Mouse (Mus musculus): ENCODE results near the gene Slc22a23.

Slc22a23 gene

DNA sequence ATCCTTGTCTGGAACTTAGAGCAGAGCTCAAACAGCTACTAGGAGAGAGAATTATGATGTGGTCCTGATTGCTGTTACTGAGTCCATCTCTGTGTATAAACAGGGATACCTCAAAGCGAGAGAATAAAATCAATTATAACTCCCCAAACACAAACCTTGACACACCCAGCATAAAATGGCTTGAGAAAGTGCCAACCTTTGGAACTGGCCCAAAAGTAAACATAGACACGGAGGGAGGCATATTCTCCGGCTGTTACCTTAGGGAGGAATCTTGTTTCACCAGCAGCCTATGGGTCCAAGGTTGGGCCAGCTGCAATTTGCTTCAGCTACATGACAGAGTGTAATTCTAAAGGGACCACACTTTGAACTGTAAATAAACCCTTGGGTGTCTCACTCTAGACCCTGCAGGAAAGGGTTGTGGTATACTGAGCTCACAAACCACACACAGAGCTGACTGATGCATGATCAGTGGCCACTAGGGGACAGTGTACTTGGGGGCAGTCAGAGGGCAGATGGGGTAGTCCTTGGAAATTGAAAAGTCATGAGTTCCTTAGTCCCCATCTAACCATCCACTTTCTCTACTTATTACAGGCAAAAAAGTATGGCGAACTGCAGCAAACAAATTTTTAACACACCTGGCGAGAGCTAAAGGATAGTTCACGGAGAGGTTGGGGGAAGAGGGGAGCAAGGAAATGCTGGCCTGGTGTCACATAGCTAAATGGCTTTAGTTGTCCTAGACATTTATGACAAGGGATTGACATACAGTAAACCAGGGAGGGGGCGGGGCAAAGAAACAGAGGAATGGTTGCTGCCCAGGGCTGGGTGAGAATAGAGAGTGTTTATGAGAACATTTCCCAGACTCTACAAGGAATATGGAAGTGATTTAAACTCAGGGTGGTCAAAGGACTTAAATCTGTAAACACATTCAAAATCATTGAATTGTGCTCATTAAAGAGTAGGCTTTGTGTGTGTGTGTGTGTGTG is 45.3 kb downstream of the Slc22a23 start:
- DNase-seq, result peak; percentile 47

DNA sequence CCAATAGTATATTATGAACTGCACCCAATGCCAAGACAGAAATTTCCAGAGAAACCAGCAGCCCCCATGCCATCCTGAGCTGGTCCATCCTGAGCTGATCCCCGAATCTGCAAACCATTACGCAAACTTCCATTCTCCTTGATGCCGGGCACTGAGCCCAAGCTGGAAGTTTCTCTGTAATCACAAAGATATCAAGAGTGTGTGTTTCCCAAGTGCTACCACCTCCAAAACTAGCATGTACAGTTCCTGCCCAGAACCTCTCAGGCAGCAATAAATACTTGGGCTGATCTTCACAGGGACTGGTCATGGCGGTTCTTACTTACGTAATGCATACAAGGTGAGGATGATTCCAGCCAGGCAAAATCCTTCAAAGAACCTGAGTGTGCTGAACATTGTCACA is 46.3 kb downstream of the Slc22a23 start:
- DNase-seq, result no peak

DNA sequence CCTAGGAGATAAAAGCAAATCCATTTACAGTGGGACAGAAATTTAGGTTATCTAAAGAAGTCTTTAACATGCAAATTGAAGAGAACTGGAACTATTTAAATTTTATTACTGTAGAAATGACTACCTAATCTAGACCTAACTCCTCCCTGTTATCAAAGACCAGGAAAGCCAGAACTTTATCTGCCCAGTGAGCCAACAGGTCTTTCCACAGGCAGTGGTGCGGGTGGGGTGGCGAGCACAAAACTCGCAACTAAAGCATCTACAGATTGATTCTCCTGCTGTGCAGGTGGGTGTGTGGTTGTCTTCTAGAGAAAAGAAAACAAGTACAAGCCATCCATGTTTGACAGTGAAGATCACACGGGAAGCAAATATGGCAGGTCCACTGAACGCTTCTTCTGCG is 46.9 kb downstream of the Slc22a23 start:
- DNase-seq, result no peak

DNA sequence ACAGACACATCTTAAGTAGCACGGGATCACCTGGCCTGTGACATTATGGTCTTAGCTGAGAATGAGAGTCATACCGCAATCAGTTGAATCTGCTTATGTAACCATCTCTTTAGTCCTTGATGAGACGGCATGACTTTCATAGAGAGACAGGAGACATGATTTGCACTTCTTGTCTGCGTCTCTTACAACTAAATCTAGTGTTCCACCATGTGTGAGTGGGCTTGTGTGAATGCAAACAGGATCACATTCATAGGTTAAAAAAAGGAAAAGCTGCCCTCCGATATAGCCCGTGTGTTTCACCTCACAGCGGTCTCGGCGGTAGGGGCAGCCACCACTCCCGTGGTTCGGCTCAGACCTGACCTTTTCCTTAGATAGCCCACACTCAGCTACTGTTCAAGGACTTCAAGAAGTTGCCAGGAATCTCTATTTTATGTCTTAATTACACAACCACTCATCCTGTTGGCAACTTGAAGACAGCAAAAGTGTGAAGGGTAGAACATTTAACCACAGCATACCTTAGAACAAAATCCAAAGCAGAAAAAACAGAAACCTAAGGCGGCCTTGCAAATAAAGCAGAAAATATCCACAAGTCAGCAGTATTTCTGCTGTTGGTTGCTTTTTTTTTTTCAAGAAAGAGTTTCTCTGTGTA is 49.1 kb downstream of the Slc22a23 start:
- peak; percentile 61 for DNase-seq

DNA sequence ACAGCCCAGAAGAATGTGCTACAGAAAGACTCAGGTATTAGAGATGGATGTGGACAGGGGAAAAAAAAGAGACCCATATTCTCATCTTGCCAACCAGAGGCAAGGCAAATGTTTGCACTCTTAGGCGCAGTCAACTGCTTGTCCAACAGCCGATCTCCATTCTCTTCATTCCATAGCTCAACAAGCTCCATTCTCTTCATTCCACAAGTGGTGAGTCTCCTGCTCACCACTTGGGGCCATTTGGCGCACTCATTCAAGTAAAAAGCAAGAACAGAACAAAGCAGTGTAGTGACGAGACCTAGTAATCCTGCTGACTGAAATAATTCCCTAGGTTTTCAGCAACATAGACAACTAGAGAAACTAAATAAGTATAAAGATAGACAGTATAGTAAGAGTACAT is 50.8 kb downstream of the Slc22a23 start:
- DNase-seq, result no peak

DNA sequence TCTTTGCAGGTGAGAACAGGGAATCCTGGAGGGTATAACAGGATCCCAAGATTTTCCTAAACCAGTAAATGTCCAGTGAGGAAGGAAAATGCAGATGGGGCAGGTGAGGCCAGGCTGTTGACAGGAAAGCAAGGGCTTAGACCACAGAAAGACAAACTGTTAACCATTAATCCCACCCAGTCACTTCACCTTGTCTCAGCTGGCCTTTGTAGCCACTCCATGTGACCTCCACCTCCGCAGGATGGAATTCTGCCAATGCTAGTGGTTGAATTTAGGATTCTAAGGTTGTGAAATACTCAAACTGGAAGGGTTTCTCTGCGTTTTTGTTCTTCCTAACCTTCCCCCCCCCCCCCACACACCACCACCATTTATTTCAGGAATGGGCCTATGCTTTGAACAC is 52.9 kb downstream of the Slc22a23 start:
- DNase-seq, result peak; percentile 91

DNA sequence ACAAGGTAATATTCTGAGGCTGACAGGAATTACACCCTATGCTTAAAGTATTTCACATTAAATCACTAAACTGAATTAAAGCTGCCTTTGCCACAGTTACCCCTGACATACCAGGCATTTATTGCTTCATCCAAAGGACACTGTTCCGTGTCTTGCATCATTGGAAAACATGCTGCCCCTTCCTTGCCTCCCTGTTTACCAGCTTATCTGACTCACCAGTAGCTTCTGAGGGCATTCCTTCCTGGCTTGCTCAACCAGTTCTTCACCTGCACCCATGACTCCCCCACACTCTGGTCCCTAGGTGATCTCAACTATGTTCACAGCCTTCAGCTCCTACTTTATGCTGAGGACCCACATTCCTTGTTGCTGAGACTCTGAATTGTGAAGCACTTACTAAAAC is 54.6 kb downstream of the Slc22a23 start:
- DNase-seq, result no peak

DNA sequence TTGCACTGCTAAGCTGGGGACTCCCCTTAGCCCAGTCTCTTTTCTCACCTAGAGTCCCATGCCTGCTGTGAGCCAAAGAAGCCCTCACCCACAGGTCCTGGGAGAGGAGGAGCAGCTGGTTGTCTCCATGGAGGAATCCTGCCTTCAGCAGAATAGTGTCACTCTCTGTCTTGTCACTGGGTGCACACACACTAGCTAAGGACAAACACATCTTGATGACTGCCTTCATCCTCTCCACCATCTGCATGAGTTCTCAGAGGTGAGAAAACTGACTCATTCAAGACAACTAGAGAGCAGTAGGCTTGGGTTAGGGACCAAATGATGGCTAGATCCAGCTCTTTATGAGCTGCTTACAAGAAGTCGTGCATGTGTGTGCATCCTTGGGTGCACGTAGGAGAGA is 55.4 kb downstream of the Slc22a23 start:
- DNase-seq, result no peak

DNA sequence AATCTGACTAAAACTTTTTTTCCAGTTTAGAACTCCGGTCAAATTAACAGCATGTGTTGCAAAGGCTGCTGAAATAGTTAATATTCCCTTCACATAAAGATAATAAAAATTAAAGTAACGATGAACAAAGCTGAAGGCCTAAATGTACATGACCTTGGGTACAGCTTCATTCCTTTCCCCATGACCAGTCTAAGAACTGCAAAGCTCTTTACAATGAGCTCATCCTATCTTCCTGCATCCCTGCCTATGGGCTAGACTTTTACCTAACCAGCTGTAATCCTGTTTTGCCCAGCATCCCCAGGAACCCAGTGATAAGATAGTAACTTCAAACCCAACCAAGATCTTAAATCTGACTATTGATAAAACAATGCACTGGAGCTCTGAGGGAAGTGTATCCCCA is 56.9 kb downstream of the Slc22a23 start:
- DNase-seq, result no peak

DNA sequence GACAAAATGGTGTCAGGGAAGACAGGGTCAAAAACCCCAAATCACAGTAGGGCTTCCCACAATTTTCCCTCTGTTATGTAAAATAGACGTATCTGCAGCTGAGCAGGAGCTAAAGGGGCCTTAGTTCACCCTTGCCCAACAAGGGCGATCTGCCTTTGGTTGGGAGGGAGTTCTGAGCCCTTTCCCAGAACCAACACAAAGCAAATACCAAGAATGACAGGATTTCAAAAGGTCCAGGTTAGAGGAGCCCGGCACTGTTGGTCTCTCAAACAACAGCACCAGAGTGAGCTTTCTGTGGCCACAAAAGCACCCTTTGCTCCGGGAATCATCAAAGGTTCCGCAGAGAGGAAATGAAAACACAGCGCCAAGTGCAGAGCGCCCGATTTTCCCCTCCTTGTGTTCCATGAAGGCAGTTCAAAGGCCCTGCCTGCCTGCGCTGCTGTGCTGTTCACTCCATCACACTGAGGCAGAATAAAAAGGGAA is 57.3 kb downstream of the Slc22a23 start:
- DNase-seq, result peak; percentile 61

DNA sequence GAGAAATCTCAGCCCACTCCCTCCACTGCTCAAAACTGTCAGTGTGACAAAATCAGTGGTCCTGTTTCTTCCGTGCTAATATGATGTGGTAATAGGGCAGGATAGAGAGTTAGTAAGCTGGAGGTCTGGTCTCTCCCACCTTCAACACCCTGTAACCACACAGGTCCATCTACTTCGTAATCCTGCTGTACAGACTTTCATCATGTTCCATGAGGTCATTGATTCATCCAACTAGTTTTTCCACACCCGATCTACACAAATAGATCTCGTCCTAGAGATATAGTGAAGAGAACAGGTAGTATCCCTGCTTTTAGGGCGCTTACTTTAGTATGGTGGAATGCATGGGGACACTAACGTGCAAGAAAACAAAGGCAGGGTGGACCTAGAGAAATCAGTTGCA is 63.6 kb downstream of the Slc22a23 start:
- no peak for DNase-seq

DNA sequence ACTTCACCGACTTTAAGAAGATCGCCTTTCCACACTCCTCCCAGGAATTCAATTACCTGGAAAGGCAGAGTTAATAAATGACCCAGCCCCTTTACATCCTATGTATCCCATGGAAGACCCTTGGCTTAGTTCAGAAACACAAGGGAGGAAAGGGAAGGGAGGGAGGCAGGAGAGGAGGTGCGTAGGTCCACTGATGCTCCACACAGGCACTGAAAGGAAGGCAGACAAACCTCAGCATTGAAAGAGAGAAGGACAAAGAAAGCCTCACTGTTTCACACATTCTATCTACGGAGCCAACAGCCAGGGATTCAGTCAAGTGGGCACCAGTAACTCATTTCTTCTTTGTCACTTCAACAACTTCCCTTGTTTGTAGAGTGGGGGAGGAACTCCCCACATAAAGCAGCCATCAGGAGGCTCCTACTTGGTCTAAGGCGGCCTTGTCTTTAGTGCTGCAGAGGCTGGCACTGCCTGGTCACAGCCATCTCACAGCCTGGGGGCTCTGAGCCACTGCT is 66.2 kb downstream of the Slc22a23 start:
- no peak for DNase-seq

DNA sequence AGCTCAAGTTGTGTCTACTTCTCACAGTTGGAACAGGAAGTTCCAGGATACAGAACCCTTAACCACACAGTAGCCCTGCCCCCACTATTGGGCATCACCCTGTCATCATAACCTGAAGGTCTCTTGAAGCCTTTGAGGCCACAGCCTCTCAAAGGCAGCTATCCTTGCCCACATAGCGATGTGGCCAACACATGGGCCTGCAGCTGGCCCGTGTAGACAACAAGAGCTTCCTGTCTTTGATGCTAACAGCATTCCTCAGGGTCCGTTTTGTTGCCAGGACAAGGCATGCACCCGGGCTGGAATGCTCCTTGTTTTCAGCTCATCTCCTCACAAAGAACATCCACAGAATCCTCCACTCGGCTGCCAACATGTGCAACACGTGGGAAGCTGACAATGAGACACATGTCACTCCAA is 66.7 kb downstream of the Slc22a23 start:
- DNase-seq, result no peak

DNA sequence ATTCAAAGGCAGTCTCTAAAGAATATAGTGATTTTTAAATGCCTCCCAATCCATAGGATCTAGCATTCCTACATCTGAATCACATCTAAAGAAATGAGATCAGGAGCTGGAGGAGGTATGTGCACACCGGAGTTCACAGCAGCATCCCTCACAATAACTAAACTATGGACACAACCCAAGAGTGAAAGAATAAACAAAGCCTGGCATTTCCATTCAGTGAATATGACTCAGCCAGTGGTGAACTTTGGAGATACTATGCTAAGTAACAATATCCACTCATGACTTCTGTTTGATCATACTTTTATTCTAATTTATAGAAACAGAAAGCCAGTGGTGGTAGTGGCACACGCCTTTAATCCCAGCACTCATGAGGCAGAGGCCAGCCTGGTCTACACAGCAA is 67.4 kb downstream of the Slc22a23 start:
- no peak for DNase-seq

DNA sequence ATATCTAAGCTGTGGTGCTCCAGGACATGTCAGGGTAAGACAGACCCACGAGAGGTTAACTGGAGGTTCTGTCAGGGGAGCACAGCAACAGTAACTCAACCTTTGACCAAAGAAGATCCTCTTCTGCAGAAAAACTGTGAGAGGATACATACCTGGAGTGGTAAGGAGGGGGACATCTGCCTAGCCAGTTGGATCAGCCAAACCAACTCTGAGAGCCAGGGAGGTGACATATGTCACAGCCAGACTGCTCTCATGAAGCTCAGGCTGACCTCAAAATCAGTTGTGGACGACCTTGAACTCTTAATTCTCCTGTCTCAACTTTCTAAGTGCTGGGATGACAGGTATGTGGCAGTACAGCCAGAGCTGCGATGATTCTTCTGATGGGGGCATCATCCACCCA is 68.0 kb downstream of the Slc22a23 start:
- DNase-seq, result no peak

DNA sequence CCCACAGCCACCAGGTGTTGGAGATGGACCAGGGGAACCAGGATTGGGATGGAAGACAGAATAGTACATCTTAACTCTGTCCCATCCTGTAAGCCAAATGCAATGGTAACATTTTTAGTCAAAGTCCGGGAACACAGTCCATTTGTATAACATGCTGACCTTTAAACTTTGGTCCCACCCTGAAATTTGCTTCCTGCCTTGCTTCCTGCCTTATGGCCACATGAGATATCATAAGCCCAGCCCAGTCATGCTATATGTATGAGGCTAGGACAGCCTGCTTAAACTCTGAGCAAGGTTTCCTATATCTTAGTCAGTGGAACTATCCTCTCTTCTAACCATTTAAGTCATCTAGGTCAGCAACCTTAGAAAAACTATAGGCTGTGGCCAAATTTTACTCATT is 70.1 kb downstream of the Slc22a23 start:
- DNase-seq, result no peak

DNA sequence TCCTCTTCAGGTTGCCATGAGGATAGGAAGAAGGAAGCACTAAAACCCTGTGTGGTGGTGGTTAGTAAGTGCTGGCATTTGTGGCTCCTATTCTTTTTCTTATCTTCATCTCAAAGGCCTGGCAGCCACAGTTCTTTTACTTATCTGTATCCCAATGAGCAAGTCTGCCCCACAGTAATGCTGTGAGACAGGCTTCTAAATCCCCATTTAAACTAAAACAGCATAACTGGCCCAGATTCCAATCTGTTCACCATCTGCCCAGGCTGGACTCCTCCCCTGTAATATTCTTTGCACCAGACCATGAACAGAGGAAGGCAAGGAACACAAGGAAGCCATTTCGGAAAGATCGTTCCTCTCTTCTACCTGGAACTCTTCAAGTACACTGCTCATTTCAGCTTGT is 70.6 kb downstream of the Slc22a23 start:
- no peak for DNase-seq

DNA sequence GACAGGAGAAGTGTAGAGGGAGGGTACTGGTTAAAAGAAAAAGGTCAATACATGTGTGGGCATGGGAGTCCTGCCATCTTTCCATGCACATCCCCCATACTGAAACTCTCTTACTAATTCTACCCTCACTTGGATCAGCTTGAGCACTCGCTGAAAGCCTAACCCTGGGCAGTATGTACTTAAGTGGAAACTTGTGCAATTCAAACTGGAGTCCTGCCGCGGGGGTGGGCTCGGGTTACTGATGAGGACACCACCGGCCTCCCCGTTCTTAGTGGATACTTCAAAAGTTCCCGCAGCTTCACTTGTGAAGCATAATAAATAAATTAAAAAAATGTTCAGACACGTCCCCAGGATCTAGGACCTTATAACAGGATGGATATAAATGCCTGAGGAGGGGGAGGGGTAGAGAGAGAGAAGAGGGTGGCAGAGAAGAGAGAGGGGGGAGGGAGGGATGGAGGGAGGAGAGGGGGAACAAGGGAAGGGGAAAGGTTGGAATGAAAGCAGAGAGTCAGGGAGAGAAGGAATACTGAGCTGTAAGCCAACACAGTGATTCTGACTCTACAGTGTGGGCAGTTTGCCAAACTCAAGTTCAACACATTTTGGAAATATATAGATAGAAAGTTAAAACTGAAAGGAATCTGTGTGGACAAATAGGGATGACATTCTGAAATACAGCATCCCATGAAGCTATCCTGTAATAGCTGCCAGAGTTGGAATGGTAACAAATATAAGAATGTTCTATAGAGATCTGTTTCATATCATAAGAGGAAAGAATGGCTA is 72.5 kb downstream of the Slc22a23 start:
- DNase-seq, result no peak

DNA sequence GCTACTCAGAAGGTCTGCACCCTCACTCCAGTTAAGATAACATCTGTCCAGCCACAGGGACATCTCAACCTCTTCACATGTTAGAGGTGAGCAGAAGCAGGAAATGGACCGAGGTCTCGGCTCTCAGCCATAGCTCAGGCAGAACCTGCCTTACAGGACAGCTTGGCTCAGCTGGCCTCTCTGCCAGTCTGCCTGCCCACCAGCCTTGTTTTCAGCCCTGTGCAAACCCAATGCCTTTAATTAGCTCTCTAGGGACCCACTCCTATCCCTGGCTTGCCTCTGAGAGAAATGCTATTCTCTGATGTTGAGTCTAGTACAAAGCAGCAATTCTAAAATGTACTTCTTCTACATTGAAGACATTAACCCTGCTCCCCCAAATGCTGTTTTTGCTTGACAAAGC is 73.3 kb downstream of the Slc22a23 start:
- no peak for DNase-seq

DNA sequence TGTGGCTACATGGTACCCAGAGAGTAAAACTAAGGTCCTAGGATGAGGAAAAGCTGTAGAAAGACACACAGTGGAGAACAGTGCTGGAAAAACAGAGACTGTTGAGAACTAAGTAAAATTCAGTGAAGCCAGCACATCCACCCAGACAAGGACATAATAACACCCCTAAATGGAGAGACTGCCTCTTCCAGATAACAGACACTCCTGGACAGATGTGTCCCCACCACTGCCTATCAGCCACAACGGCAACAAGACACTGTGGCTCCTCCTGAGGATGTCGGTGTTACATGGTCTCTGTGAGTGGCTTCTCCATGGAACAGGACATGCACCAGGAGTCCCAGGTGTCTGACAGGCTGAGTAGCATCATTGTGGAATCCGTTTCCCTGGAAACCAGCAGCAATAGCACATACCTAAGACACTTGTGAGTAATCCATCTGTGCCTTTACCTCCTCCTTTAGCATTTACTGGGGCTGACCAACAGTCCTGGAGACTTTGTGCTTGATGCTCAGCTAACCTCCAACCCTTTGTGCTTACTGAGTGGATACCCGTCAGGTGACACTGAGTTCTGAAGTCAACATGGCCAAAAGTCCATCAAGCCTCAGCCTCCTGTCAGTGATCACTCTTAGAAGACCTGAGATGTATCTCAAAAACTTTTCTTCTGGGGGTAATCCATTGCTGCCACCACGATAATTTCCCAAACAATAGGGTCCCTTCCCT is 73.9 kb downstream of the Slc22a23 start:
- peak; percentile 75 for DNase-seq

DNA sequence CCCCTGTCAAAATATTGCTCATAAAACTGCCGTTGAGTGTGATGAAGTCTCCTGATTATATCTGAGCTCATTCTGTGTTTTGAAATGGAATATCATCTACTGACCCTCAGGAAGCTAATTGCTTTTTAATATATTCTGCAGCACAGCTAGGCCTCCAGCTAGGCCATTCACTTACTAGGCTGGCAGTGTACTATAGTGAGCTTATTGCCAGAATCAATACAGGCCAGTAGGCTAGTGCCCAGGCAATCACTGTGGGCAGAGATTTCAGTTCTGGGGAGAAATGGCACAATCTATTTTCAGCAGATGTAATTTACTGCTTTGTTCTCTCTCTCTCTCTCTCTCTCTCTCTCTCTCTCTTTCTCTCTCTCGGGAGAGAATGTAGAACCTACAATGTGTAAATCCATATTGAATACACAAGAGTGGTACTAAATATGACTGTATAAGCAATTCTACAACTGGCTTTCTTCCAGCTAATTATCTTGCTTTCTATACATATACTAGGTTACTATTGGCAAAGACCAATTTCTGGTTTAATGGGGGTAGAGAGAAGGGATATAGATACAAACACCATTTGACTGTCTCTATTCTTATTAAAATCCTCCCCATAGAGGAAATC is 75.5 kb downstream of the Slc22a23 start:
- DNase-seq, result no peak
